Mouse (Mus musculus) T-helper 1 cell (primary cell): ENCODE results near the gene Slc4a5.

Source experiments
- in situ Hi-C: fragments of 300-600 bp; cut with MboI, MseI; formaldehyde crosslinking; loops from one replicate; pipeline ENCODE4 v1.15.1; 2025; ENCODE audit warnings: high pct_unique_total_duplicates

The Slc4a5 gene

GRCm38 (mm10) chr6:83231486-83231885 lies 11.9 kb downstream of the Slc4a5 start:
- in situ Hi-C loops: no loop called here

- in situ Hi-C loops: no loop called here
Observed at GRCm38 (mm10) chr6:83233306-83233705, 13.7 kb downstream of the Slc4a5 start.

- in situ Hi-C loops: no loop called here
Observed at GRCm38 (mm10) chr6:83234280-83234741, 14.7 kb downstream of the Slc4a5 start.

GRCm38 (mm10) chr6:83237123-83237522 lies 17.5 kb downstream of the Slc4a5 start:
- in situ Hi-C loops: no loop called here

- in situ Hi-C loops: no loop called here
Observed at GRCm38 (mm10) chr6:83244422-83245061, 24.9 kb downstream of the Slc4a5 start.

GRCm38 (mm10) chr6:83245134-83245533 lies 25.5 kb downstream of the Slc4a5 start:
- in situ Hi-C loops: no loop called here

GRCm38 (mm10) chr6:83245997-83246396 lies 26.4 kb downstream of the Slc4a5 start:
- in situ Hi-C loops: no loop called here

GRCm38 (mm10) chr6:83246750-83247149 lies 27.1 kb downstream of the Slc4a5 start:
- in situ Hi-C loops: no loop called here

GRCm38 (mm10) chr6:83247153-83247552 lies 27.5 kb downstream of the Slc4a5 start:
- in situ Hi-C loops: no loop called here

- in situ Hi-C loops: no loop called here
Observed at GRCm38 (mm10) chr6:83254242-83254641, 34.6 kb downstream of the Slc4a5 start.

- in situ Hi-C loops: no loop called here
Observed at GRCm38 (mm10) chr6:83264516-83264915, 44.9 kb downstream of the Slc4a5 start.

GRCm38 (mm10) chr6:83265253-83265652 lies 45.6 kb downstream of the Slc4a5 start:
- in situ Hi-C loops: no loop called here

- in situ Hi-C loops: no loop called here
Observed at GRCm38 (mm10) chr6:83265653-83266052, 46.0 kb downstream of the Slc4a5 start.

GRCm38 (mm10) chr6:83267616-83268015 lies 48.0 kb downstream of the Slc4a5 start:
- in situ Hi-C loops: no loop called here

- in situ Hi-C loops: no loop called here
Observed at GRCm38 (mm10) chr6:83268144-83269010, 48.7 kb downstream of the Slc4a5 start.

GRCm38 (mm10) chr6:83273733-83274132 lies 54.1 kb downstream of the Slc4a5 start:
- in situ Hi-C loops: no loop called here

- in situ Hi-C loops: loop anchor here (5.0 kb wide), 2 partner anchors 280 to 365 kb away; no protein-coding TSS in a partner anchor
Observed at GRCm38 (mm10) chr6:83277151-83277550, 57.5 kb downstream of the Slc4a5 start.

GRCm38 (mm10) chr6:83278881-83279280 lies 59.3 kb downstream of the Slc4a5 start:
- in situ Hi-C loops: loop anchor here (5.0 kb wide), 2 partner anchors 282 to 367 kb away; no protein-coding TSS in a partner anchor

GRCm38 (mm10) chr6:83280256-83280955 lies 60.8 kb downstream of the Slc4a5 start:
- in situ Hi-C loops: no loop called here

- in situ Hi-C loops: no loop called here
Observed at GRCm38 (mm10) chr6:83300447-83301229, 81.0 kb downstream of the Slc4a5 start.

- in situ Hi-C loops: no loop called here
Observed at GRCm38 (mm10) chr6:83301294-83301693, 81.7 kb downstream of the Slc4a5 start.
